Mouse (Mus musculus): ENCODE measurements around the gene Arsg. TPM values are rescaled to one million over a fixed set of nuclear protein-coding genes. Genes with fewer than 3 reads are reported as not detected.

Gene Arsg
- total and polyA plus RNA-seq, 3 experiments: 0.79 to 3.3 (median 1.4) TPM

DNA sequence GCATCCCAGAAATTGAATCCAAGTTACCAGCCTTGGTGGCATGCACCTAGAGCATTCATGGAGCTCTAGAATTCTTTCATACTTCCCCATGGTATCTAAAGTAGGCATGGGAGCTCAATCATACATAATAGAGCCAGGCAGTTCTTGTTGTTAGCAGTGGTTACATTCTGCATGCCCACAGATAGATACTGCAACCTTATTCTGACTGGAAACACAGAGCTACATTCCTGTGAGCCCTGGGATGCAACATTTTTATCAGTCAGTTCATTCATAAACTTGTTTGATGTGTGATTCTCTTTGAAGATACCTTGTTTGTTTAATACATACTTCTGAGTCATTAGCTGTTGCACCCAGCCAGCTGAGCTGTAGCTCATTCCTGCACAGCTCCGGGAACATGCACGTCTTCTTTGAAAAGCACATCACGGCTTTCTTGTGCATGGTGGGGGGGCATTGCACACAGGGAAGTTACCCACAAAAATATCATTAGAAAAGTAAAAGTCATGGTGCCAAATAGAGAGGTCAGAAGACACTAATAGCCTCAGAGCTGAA is 41.0 kb downstream of the Arsg start:
- in situ Hi-C loops (cut with MboI; ENCODE audit: low pct_ligation_motif_present, low pct_unique_long_range_greater_than_20kb, low sequenced_read_pairs): no loop called here

DNA sequence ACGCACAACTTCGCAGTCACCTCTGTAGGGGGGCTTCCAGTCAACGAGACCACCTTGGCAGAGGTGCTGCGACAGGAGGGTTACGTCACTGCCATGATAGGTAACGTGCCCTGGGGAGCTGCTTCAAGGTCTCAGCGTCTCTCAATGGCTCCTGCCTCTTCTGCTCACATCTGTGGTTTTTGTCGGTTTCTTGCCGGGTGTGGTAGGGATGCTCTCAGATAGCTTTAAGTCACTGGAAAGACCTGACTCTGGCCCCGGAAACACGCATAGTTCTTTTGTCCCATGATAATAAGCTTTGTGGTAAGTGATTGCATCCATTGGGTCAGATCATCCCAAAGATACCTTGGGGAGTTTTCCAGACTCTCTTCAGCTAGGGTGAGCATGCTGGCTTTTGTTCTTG is 44.2 kb downstream of the Arsg start:
- Histone ChIP-seq H3K9me3 (replicated peaks; ENCODE audit: low read length) (no peaks in the 10 kb centered on the region), H3K4me1 (ENCODE audit: control insufficient read depth in 1 of 2, insufficient read depth in 2 of 2) (peaks cover 0 to 8% of the 10 kb centered on the region in 2 experiments; a peak in 2 of 4 replicates), H3K27ac (ENCODE audit: insufficient read depth, low read depth) (no peak overlapping the region), H3K4me3 (replicated peaks in 1 of 3; ENCODE audit: low read depth in 2 of 3, low read length in 2 of 3, poor library complexity in 1 of 3) (no peak overlapping the region), H3K9ac (ENCODE audit: insufficient read depth, low read depth) (no peak overlapping the region), H3K4me2 (ENCODE audit: insufficient read depth, low read depth, poor library complexity, severe bottlenecking) (no peak overlapping the region), H3K27me3 (replicated peaks) (no peaks in the 10 kb centered on the region), H3K36me3 (replicated peaks in 1 of 2; ENCODE audit: control insufficient read depth in 1 of 2, insufficient read depth in 1 of 2, low read length in 1 of 2) (no peaks in the 10 kb centered on the region), H3K79me2 (replicated peaks; ENCODE audit: control insufficient read depth, extremely low read depth, insufficient read depth, poor library complexity, severe bottlenecking) (no peaks in the 10 kb centered on the region)
- in situ Hi-C loops (cut with MboI; ENCODE audit: low pct_ligation_motif_present, low pct_unique_long_range_greater_than_20kb, low sequenced_read_pairs): no loop called here
- no peak for DNase-seq (ENCODE audit: extremely low read depth)
- TF ChIP-seq CTCF (conservative IDR thresholded peaks at IDR 0.05 in 1 of 2, IDR thresholded peaks at IDR 0.05 in 1 of 2; ENCODE audit: low read depth in 2 of 2, low read length in 2 of 2) (no peak), MYC (IDR thresholded peaks at IDR 0.05; ENCODE audit: low read depth, low read length) (no peak), TCF12 (IDR thresholded peaks at IDR 0.05; ENCODE audit: low read depth, low read length) (no peak), HCFC1 (IDR thresholded peaks at IDR 0.05; ENCODE audit: low read depth, low read length) (no peak), E2F4 (IDR thresholded peaks at IDR 0.05; ENCODE audit: insufficient replicate concordance, low read depth, low read length) (no peak), ETS1 (conservative IDR thresholded peaks at IDR 0.05; ENCODE audit: low read depth, low read length) (no peak), POLR2AphosphoS2 (IDR thresholded peaks at IDR 0.05; ENCODE audit: low read depth, low read length) (no peak), GABPA (IDR thresholded peaks at IDR 0.05; ENCODE audit: insufficient replicate concordance, low read depth, low read length) (no peak), BHLHE40 (IDR thresholded peaks at IDR 0.05; ENCODE audit: low read depth, low read length) (no peak), CHD2 (IDR thresholded peaks at IDR 0.05; ENCODE audit: low read length) (no peak), ZNF384 (IDR thresholded peaks at IDR 0.05; ENCODE audit: low read depth, low read length) (no peak), PAX5 (IDR thresholded peaks at IDR 0.05; ENCODE audit: low read length) (no peak), MAFK (IDR thresholded peaks at IDR 0.05; ENCODE audit: insufficient replicate concordance, low read length) (no peak)
- dilution Hi-C loops (cut with MboI; ENCODE audit: extremely low pct_ligation_motif_present, extremely low pct_unique_long_range_greater_than_20kb, low sequenced_read_pairs): no loop called here

More for the DNA sequence above, 41.0 kb downstream of the Arsg start:
- Histone ChIP-seq H3K27me3 (replicated peaks) (no peaks in the 10 kb centered on the region), H3K4me1 (ENCODE audit: control insufficient read depth in 1 of 2, insufficient read depth in 2 of 2) (no peaks in the 10 kb centered on the region), H3K79me2 (replicated peaks; ENCODE audit: control insufficient read depth, extremely low read depth, insufficient read depth, poor library complexity, severe bottlenecking) (no peaks in the 10 kb centered on the region), H3K4me3 (replicated peaks in 1 of 3; ENCODE audit: low read depth in 2 of 3, low read length in 2 of 3, poor library complexity in 1 of 3) (no peak overlapping the region), H3K36me3 (replicated peaks in 1 of 2; ENCODE audit: control insufficient read depth in 1 of 2, insufficient read depth in 1 of 2, low read length in 1 of 2) (no peaks in the 10 kb centered on the region), H3K4me2 (ENCODE audit: insufficient read depth, low read depth, poor library complexity, severe bottlenecking) (no peak overlapping the region), H3K27ac (ENCODE audit: insufficient read depth, low read depth) (no peak overlapping the region), H3K9me3 (replicated peaks; ENCODE audit: low read length) (peaks cover 2% of the 10 kb centered on the region), H3K9ac (ENCODE audit: insufficient read depth, low read depth) (no peak overlapping the region)
- TF ChIP-seq MEF2A (IDR thresholded peaks at IDR 0.05; ENCODE audit: borderline replicate concordance, low read depth, low read length) (no peak), TCF12 (IDR thresholded peaks at IDR 0.05; ENCODE audit: low read depth, low read length) (no peak), RCOR1 (conservative IDR thresholded peaks at IDR 0.05; ENCODE audit: low read depth, low read length) (no peak), JUN (IDR thresholded peaks at IDR 0.05; ENCODE audit: insufficient read depth, low read depth, low read length) (no peak)
- no peak for DNase-seq (ENCODE audit: extremely low read depth)
- dilution Hi-C loops (cut with MboI; ENCODE audit: extremely low pct_ligation_motif_present, extremely low pct_unique_long_range_greater_than_20kb, low sequenced_read_pairs): no loop called here

Measured in CH12.LX (cell line).